Mouse (Mus musculus) thymus, postnatal 4 days (tissue): ENCODE results near the gene Pbrm1.

Experiments
- DNase-seq: peaks from one replicate; pipeline ENCODE4 v3.0.0; 2021

The Pbrm1 gene

DNA sequence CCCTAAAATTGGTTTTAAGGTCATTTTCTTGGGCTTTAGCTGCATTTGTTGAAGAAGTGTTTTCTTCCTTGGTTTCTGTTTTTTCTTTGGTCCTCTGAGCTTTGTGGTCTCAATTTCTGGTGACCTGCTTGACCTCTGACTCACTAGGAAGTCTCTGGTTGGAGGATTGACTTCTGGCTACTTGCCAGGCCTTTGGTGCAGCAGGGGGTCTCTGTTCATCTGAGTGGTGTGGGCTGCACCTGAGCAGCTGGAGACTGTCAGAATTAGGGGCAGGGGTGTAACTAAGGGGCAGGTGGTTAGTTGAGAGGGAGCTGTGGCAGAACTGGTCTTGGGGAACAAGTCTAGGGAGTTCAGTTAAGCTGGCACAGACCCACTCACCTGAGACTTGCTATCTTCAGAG, 62.2 kb downstream of the Pbrm1 start:
- no peak for DNase-seq

DNA sequence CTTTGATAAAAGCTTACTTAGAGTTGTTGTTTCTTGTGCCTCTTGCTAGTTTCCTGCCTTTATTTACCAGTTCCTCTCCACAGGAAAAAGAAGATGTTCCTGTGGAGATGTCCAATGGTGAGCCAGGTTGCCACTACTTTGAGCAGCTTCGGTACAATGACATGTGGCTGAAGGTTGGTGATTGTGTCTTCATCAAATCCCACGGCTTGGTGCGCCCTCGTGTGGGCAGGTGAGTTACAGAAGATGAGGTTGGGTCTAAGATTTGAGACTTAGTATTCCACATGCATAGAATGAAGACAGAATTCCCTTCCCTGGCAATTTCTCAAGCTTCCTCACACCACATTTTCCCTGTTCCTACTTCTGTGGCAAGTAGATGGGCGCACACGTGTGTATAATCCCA, 68.5 kb downstream of the Pbrm1 start:
- peak; percentile 36 for DNase-seq

DNA sequence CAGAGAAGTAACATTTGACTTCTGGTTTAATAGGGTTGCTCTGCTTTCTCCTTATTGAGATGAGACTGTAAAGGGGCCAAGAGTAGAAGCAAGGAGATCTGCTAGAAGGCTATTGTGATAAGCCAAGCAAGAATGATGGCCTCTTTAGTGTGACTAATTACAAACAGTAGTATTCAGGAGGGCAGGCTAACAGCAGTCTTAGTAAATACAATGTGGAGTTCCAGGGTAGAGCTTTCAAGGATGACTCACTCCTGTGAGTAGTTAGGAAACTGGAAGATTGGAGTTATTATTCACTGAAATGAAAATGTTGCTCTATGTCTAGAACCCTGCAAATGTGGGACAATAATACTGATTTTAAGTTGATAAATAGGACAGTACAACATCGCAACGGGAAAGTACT, 69.6 kb downstream of the Pbrm1 start:
- no peak for DNase-seq

DNA sequence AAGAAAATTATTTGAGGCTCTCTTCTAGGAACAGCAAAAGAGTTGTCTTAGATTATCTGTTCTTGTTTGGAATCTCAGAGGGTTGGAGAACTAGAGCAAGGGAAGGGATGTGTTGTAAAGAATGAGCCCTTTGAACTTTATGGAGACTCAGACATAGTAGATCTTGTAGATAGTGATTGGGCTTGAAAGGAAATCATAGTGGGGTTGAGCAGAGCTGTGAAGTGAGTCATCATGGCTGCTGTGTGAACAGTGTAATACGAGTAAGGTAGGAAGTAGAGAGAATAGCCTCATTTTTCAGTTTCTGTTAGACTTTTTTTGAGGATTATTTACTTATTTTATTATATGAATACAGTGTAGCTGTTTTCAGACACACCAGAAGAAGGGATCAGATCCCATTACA, 71.0 kb downstream of the Pbrm1 start:
- DNase-seq = no peak

DNA sequence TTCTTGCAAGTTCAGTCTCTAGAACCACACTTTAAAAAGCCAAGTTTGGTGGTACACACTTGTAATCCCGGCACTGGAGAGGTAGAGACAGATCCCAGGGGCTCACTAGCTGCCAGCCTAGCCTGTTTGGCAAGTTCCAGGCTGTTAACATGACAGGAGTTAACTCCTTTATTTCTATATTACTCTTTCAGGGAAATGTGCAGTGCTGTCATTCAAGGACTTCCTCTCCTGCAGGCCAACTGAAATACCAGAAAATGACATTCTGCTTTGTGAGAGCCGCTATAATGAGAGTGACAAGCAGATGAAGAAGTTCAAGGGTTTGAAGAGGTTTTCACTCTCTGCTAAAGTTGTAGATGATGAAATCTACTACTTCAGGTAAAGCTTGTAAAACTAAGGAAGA, 86.2 kb downstream of the Pbrm1 start:
- DNase-seq = no peak

DNA sequence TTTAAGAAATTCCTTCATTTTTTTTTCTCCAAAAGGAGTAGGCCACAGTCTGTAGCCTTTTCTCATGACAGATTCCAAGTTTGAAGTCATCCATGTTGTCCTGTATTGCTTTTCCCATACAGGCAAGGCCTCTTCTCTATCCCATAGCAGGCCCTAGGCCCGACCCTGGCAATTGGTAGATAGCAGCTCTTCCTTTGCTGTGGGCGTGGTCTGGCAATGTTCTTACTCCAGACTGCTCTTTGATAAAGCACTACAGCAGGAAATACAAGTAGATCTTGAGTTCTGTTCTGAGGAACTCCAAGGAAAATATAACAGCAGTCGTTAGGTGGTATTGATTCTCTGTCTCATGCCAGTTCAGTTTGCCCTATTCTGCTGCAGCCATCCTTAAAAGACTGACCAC, 91.7 kb downstream of the Pbrm1 start:
- DNase-seq = no peak

DNA sequence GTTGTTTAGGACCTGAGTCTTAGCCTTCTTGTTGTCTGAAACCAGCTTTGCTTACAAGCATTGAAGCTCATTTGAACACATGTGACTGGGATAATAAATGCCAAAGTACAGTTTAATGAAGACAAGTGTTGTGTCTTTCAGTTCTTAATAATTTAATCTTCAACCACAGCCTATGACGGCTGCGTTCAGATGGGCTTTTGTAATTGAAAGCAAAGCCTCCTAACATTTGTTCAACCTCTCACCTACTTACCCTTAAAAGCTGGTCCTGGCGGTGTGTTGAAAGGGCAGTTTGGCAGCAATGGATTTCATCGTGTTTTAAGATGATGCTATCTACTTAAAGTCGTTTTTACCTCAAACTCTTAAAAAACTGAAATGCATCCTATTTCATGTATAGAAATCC, 93.2 kb downstream of the Pbrm1 start:
- DNase-seq = no peak

DNA sequence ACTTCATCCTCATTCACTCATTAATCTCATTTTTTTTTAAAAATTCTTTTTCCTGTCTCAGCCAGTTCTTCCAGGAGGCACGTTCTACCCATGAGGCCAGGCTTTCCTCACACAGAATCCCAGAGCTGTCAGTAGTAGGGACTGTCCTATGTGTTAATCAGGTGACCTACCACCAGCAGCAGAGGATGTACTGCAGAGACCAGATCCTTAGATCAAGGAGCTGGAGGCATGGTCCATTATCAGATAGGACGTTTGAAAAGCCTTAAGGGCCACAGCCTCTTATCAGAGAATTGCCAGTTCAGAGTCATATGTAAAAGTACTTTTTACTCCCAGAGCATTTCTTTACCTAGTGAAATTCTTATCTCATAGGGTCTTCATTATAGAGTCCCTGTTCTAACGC, 95.1 kb downstream of the Pbrm1 start:
- DNase-seq = no peak

DNA sequence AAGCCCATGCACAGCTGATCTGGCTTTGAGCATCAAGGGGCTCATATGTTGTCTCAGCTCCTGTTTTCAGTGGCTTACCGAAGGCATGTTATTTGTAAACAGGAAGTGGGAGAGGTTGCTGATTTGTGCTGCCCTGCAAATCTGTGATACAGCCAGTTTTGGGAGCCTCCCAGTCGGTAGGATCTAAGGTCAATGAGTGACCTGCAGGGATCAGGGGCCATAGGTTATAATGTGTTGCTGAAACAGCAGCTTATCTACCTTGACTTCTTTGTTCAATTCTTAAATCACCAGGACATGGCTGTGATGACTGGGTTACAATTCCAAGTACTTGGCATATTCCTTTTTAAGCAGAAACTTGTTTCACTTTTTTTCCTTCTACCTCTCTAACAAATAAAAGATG, 96.6 kb downstream of the Pbrm1 start:
- no peak for DNase-seq

DNA sequence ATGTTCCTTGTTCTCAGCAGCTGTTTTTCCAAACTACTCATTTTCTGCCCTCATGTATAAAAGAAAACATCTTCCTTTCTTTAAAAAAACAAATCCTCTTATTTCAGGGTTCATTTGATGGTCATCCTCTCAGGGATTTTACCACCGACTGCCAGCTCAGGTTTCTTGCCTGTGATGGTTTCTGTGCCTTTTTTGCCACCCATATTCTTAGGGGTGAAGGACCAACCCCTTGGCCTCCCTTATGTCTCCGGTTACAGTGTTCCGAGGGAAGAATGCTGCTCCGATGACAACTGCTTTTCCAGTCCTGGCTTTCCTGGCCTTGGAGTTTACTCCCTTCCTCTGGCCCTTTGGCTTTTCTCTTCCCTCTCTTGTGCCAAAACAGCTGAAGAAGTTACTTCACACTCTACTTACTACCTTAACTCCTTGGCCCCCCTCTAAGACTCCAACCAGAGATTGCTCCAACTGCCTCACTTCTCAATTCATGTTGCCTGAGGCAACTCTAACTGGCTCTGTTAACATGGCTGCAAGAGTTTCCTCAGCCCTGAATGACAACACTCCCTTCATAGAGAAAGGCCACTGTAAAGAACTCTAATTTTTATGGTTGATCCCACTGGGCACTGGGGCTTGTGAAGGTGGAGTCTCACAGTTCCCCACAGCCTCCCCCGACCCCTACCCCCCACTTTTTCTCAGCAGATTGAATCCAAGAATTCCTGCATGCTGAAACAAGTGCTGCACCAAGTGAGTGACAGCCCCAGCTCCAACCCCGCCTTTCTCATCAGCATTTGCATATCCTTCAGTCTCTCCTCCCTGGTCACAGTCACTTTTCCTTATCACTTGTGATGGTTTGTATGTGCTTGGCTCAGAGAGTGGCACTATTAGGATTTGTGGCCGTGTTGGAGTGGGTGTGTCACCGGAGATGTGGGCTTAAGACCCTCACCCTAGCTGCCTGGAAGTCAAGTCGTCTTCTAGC, 106.5 kb downstream of the Pbrm1 start:
- DNase-seq = peak; percentile 8

DNA sequence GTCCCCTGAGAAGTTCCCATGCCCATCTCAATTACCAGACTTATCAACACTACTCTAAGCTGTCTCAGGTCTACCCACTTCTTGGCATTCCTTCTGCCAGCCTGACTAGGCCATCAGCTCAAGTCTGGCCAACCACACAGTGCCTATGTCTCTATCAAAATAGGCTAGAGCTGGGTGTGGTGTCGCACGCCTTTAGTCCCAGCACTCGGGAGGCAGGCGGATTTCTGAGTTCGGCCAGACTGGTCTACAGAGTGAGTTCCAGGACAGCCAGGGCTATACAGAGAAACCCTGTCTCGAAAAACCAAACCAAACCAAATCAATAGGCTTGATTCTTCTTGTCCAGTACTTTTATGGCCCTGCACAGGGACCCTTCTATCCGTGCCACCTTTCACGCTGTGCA, 107.9 kb downstream of the Pbrm1 start:
- peak; percentile 6 for DNase-seq

DNA sequence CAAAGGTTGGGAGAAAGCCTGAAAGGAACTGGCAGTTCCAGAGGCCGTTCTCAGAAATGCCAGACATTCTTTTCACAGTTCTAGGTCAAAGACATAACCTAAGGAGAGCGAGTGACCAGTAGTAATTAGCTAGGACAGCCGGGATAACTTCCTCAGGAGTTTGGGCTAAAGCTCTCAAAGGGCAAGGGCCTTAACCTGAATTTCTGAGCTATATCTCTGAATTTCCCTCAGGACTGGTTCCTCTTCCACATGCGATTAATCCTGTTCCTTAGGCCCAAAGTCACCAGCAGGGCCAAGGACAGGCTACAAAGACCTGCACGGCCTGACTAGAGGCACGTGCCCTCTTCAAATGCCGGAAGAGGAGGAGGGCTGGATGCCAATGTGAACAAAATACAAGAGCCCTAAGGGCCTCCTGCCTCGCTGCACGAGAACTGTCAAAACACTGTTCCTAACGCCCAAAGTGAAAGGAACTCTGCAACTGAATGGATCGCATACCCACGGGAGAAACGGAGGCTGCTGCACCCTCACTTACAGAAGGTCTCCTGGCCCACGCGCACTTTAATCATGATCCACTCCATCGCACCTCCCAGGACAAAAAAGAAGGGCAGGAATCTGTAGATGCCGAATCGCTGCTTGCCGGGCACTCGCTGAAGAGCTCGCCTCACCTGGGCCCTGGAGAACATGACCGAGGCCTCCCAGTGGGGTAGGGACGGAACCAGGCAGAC, 109.3 kb downstream of the Pbrm1 start:
- peak; percentile 64 for DNase-seq

DNA sequence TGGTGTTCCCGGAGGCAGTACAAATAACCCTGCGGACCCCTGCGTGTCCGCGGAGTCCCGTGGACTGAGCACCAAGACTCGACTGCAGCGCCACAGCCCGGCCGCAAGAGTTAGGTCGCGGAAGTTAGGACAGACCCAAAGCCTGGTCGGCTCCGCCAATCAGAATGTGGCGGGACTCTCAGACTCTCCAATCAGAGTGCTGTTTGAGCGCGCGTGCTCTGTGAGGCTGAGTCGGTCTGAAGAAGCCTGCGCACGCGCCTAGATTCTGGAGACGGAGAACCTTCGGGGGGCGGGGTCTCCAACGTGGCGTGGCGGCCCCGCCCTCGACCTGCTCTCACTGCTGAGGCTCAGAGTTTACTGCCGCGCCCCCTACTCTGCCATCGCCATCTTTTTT, 109.9 kb downstream of the Pbrm1 start, which contains the start of gene Smim4:
Gene Smim4 (minus strand): TSS at position 131 of the 394 bp plus-strand sequence.
- peak; percentile 99 for DNase-seq

DNA sequence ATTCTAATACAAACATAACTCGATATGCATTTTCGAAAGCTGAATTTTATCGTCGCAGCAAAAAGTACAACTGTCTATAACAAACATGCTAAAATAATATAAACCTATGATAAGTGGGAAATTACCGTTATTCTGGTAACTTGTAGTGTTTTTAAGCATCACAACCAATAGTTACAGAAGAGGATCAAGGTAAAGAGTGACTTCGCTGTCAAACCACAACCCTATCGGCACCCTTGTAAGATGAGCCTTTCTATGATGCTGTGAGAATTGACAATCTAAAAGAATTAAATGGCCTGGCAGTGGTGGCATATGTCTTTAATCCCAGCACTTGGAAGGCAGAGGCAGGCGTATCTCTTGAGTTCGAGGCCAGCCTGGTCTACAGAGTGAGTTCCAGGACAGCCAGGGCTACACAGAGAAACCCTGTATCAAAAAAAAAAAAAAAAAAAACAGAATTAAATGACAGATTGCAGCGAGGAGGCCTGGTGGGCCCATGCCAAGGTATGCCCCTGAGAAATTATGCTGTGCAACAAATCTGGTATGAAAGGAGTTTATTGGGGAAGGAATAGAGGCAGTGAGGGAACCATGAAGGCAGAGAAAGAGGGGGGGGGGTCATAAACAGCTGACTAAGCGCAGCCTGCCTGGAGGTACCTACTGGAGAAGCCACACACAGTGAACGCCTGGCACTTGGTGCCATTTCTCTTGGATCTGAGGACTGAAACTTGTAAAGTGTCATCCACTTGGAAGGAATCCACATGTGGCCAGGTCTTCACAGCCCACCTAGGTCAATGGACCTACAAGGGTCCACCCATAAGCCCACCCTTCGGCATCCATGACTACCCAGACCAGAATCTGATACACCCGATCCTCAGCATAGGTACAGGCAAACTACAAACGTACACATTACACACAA, 110.6 kb downstream of the Pbrm1 start:
- DNase-seq = peak; percentile 14

DNA sequence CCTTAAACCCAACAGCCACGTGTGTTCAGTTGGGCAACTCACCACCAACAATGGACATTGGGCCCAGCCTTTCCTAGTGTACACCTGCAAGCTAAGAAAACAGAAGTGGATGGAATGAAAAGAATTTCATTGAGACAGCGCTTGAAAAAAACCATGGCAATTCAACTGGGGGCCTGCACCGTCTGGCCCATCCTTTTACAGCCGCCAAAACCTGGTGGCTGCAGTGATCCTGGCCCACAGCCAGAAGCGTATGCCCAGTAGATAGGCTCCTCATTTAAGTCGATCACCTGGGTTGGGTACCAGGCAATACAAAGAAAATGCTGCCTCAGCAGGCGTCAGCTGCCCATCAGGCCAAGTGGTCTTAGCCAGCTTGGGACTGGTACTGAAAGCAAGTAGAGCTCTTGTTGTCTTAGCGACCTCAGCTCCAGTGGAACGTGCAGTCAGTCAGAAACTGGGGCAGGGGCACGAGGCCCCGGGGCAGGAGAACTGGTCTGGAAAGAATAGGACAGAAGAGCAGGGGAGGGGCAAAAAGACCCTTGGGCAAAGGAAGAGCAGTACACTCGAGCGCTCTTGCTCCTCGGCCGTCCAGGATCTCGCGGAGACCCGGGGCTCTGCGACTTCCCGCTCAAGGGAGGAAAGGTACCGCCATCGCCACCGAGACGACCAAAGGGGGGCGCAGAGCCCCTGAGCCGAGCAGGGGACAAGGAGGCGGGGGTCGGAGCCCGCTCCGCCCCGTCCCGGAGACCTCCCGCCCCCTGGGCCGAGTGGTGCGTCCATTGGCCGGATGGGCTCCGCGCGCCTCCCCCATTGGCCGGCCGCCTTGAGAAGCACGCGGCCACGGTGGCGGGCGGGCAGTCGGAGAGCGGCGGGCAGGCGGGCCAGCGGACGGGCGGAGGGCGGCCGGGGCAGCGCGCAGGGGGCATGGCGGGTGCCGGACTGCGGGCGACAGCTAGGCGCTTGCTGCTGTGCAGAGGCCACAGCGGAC, 111.6 kb downstream of the Pbrm1 start, which contains the start of gene Nt5dc2:
Gene Nt5dc2 (plus strand): TSS at position 818 of the 985 bp plus-strand sequence.
- DNase-seq = peak; percentile 92

DNA sequence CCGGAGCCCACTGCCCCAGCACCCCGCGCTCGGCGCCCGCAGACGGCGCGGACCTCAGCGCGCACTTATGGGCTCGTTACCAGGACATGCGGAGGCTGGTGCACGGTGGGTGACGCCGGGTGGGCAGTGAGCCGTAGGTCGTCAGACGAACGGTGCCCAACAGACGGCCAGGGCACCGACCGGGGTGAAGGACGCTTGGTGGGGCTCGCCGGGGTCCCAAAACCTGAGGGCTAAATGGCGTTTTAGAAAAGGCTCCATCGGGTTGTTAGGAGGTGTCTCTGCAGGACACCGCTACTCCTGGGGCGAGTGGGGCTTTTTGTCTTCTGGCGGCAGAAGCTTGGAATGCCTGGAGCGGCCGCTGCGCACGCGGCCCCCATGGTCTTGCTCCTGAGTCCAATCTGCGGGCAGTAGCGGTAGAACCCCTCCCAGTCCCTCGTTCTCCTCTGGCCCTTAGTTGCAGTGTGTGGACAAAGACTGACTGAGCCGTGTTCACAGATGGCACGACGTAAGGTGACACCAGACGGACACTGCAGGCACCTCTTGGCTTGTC, 112.4 kb downstream of the Pbrm1 start:
- DNase-seq = no peak

DNA sequence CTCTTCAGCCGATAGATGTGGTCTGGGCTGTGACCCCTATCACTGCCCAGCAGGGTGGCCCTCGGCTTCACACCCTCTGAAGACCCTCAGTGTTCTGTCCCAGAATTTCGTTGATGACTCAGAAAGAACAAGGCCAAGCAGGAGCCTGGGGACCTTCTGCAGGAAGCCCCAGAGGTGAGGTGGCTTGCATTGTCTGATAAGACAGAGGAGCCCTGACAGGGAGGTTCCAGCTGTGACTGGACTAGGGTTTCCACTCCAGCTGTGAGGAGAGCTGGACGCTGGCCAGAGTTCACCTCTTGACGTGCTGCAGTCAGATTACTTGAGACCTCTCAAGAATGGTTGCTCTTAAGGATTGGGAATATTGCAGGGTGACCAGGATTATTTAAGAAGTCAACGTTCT, 113.1 kb downstream of the Pbrm1 start:
- peak; percentile 22 for DNase-seq

DNA sequence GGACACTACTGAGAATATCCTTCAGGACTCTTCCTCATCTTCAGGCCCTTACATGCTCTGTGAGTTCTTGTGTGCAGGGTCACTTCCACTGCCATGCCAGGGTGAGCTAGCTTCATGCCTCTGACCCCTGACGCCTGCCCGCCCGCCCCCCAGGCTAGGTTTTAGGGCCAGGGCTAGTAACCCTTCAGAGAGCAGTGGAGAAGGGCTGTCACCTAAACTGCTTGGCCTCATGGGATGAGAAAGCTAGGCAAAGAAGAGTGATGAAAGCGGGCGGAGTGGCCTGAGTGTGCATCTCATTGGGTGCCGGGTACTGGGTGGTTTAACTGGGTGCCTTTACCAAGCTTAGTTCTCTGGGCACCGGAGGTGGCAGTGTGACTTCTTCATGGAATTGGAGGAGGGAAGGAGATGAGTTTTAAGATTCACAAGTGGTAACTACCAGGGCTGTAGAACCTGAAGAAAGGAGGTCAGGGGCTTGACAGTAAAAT, 113.6 kb downstream of the Pbrm1 start:
- peak; percentile 9 for DNase-seq

DNA sequence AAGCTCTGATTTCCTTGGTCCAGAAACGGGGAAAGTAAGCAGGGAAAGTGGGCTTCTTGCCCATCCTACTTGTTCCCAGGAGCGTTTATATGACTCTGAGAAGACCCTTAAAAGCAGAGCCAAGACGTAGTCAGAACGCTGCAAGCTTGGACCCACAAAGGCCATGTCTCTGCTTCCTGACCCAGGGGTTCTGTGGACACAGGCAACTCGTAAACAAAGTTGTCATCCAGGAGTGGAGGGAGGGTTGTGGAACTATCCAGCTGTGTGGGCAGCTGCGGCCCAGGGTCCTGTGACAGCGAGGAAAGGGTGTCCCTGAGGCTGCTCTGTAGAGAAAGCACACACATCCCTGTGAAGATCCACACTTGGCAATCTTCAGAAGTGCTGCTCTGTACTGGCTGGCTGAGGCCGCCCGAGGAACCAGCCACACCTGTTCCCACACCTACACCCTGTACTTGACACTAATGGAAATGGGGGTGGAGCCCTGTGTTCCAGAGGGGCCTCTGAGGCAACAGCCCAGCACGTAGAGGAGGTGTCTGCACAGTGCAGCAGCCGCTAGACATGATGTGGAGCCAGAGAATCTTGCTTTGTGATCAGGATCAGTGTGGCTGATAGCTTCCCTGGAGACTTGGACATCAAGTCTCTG, 114.2 kb downstream of the Pbrm1 start:
- DNase-seq = no peak
